Mouse (Mus musculus) limb, embryonic 12.5 days (tissue): ENCODE measurements around the gene Stxbp1. TPM values are rescaled to one million over a fixed set of nuclear protein-coding genes. Genes with fewer than 3 reads are reported as not detected.

Experiments used
- ATAC-seq: fragments of 200-750 bp; cut with Nextera tagmentation; 2 replicates; pipeline ENCODE4 v1.8.0; 2017; ENCODE audit warnings: low read depth, moderate TSS enrichment; ENCODE audit not compliant: insufficient number of reproducible peaks, insufficient read depth, low FRiP score, low TSS enrichment
- H3K27ac ChIP-seq: fragments of 300-500 bp; sonication (generic); 2 replicates; pipeline ENCODE4 v1.5.1; 2016; ENCODE audit warnings: mild to moderate bottlenecking, moderate library complexity
- H3K27me3 ChIP-seq: fragments of 300-500 bp; sonication (generic); 2 replicates; pipeline ENCODE4 v1.6.1; 2016; ENCODE audit warnings: mild to moderate bottlenecking, moderate library complexity
- H3K36me3 ChIP-seq: fragments of 300-500 bp; sonication (generic); 2 replicates; pipeline ENCODE4 v1.6.1; 2016; ENCODE audit warnings: mild to moderate bottlenecking, moderate library complexity
- H3K4me1 ChIP-seq: fragments of 300-500 bp; sonication (generic); replicated peaks from 2 replicates; pipeline ENCODE4 v1.6.1; 2016
- H3K4me2 ChIP-seq: fragments of 300-500 bp; sonication (generic); 2 replicates; pipeline ENCODE4 v1.6.1; 2016; ENCODE audit warnings: mild to moderate bottlenecking, moderate library complexity
- H3K4me3 ChIP-seq: fragments of 300-500 bp; sonication (generic); replicated peaks from 2 replicates; pipeline ENCODE4 v1.5.1; 2016; ENCODE audit warnings: mild to moderate bottlenecking
- H3K9ac ChIP-seq: fragments of 300-500 bp; sonication (generic); replicated peaks from 2 replicates; pipeline ENCODE4 v1.6.1; 2016; ENCODE audit warnings: mild to moderate bottlenecking, moderate library complexity
- H3K9me3 ChIP-seq: fragments of 300-500 bp; sonication (generic); 2 replicates; pipeline ENCODE4 v1.6.1; 2016; ENCODE audit warnings: mild to moderate bottlenecking, moderate library complexity
- WGBS: fragments of 180-500 bp; shearing (Covaris S2); methylation state at CpG from one replicate; pipeline ENCODE4 v1.1.7; 2016; 5-methylcytosine and 5-hydroxymethylcytosine counted together
- polyA plus RNA-seq: library from polyadenylated mRNA; unstranded; fragments of >200 nt; fragmentation: Nextera tagmentation; extraction: Ambion mirVana; gene quantifications from 2 replicates; pipeline ENCODE4 v1.2.1, GENCODE M21; 2016

Stxbp1 gene
- polyA plus RNA-seq, 1 experiment from 2014 or later = 18.8 TPM

- Histone ChIP-seq H3K36me3 (no peaks in the 10 kb centered on the region), H3K4me1 (peaks cover 47% of the 10 kb centered on the region), H3K4me3 (peak overlapping the region; percentile 82), H3K27me3 (no peaks in the 10 kb centered on the region), H3K4me2 (peak overlapping the region; percentile 86), H3K9ac (peak overlapping the region; percentile 93), H3K9me3 (no peaks in the 10 kb centered on the region), H3K27ac (peak overlapping the region; percentile 74)
- no peak for ATAC-seq
- 13% methylated on average over 15 of the region's 15 CpGs for WGBS
Observed at GRCm38 (mm10) chr2:32874951-32875674, 28.1 kb upstream of the Stxbp1 start.

GRCm38 (mm10) chr2:32874070-32874469 is 27.0 kb upstream of the Stxbp1 start:
- H3K9ac ChIP-seq = no peak overlapping the region
- H3K36me3 ChIP-seq = no peaks in the 10 kb centered on the region
- 0 out of 2 replicates have a peak overlapping the region, but pooled peaks have one; percentile 82 for H3K4me3 ChIP-seq
- 75% methylated on average over 3 of the region's 3 CpGs for WGBS
- peaks cover 37% of the 10 kb centered on the region for H3K4me1 ChIP-seq
- no peak for ATAC-seq
- no peaks in the 10 kb centered on the region for H3K27me3 ChIP-seq
- H3K4me2 ChIP-seq = peak overlapping the region; percentile 86; the same call in 1 of the 2 replicates
- peak overlapping the region; percentile 74; the same call in 1 of the 2 replicates for H3K27ac ChIP-seq
- no peaks in the 10 kb centered on the region for H3K9me3 ChIP-seq

DNA sequence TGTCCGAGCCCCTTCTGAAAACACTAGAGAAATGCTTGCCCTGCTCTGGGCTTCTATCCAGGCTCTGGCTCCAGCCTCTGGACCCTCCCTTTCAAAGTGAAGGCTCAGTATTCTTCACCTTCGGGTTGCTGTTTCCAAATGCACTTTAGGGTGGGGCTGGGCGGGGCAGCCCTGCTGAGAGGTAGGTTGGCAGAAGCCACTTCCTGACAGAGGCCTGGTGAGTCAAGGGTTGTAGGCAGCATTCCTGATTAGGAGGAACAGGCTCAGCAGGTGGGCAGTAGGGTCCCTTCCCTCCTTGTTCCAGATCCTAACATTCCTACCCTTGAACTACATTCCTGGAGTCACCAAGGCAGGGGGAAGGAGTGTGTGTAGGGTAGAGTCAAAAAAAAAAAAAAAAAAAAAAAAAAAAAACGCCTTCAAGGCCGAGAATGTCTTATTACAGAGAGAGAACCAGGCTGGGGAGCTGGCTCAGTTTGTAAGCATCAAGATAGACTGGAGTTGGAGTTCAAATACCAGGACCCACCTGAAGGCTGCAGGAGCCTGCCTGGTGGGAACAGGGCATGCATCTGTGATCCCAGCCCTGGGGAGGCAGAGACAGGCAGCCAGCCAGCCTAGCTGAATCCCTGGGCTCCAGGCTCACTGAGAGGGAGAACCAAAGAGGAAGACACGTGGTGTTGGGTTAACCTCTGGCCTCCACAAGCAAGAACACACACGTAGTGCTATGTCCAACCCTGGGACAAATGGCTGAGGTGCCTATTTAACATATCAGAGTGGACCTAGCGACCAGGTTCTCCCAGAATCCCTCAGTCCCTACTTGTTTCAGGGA is 23.4 kb upstream of the Stxbp1 start:
- H3K36me3 ChIP-seq = no peaks in the 10 kb centered on the region
- no peak for ATAC-seq
- peaks cover 10% of the 10 kb centered on the region for H3K4me1 ChIP-seq
- H3K27ac ChIP-seq = no peak overlapping the region
- no peaks in the 10 kb centered on the region for H3K9me3 ChIP-seq
- no peak overlapping the region for H3K4me2 ChIP-seq
- no peak overlapping the region for H3K9ac ChIP-seq
- H3K27me3 ChIP-seq = no peaks in the 10 kb centered on the region
- no peak overlapping the region for H3K4me3 ChIP-seq
- WGBS = 48% methylated on average over 8 of the region's 8 CpGs

GRCm38 (mm10) chr2:32869721-32870274 is 22.8 kb upstream of the Stxbp1 start:
- no peaks in the 10 kb centered on the region for H3K27me3 ChIP-seq
- H3K36me3 ChIP-seq = no peaks in the 10 kb centered on the region
- H3K9me3 ChIP-seq = no peaks in the 10 kb centered on the region
- no peak overlapping the region for H3K4me3 ChIP-seq
- no peak overlapping the region for H3K4me2 ChIP-seq
- ATAC-seq = no peak
- no peak overlapping the region for H3K27ac ChIP-seq
- peaks cover 6% of the 10 kb centered on the region for H3K4me1 ChIP-seq
- 60% methylated on average over 6 of the region's 6 CpGs for WGBS
- H3K9ac ChIP-seq = no peak overlapping the region

DNA sequence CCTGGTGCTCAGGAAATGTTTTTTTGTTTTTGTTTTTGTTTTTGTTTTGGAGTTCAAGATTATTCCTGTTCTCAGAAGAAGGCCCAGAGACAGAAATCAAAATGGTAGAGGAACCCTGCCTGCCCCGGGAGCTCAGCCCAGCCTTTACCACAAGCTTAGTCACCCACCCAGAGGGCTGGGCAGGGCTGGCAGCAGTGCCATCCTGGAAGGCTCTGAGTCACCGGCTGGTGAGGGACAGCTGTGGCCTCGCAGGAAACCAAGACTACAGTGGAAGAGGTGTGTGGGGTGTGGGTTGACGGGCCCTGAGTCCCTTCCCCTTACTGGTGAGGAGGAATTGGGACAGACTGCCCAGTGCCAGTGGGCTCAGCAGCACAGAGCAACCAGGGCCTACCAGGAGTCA is 20.3 kb upstream of the Stxbp1 start:
- ATAC-seq = no peak

DNA sequence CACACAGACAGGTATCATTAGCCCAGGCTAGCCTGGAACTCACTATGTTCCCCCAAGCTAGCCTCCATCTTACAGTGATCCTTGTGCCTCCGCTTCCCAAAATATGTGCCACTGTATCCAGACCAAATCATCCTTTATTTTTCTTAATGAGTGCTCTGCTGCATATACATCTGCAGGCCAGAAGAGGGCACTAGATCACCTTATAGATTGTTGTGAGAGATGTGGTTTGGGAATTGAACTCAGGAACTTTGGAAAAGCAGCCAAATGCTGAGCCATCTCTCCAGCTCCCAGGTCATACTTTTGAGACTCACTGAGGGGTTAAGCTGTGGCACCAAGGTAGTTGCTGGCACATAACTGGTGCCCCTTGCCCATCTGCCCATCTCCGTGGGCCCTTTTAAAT is 17.7 kb upstream of the Stxbp1 start:
- 63% methylated on average over 2 of the region's 2 CpGs for WGBS
- Histone ChIP-seq H3K4me2 (no peak overlapping the region), H3K9ac (no peak overlapping the region), H3K36me3 (no peaks in the 10 kb centered on the region), H3K4me3 (no peak overlapping the region), H3K9me3 (no peaks in the 10 kb centered on the region), H3K4me1 (no peaks in the 10 kb centered on the region), H3K27me3 (no peaks in the 10 kb centered on the region), H3K27ac (no peak overlapping the region)
- ATAC-seq = no peak

More for the DNA sequence above, 20.3 kb upstream of the Stxbp1 start:
- no peak overlapping the region for H3K4me3 ChIP-seq
- no peak overlapping the region for H3K27ac ChIP-seq
- no peaks in the 10 kb centered on the region for H3K4me1 ChIP-seq
- no peak overlapping the region for H3K4me2 ChIP-seq
- no peaks in the 10 kb centered on the region for H3K36me3 ChIP-seq
- H3K27me3 ChIP-seq = no peaks in the 10 kb centered on the region
- H3K9me3 ChIP-seq = no peaks in the 10 kb centered on the region
- WGBS = 81% methylated on average over 4 of the region's 4 CpGs
- no peak overlapping the region for H3K9ac ChIP-seq

GRCm38 (mm10) chr2:32863317-32863716 is 16.3 kb upstream of the Stxbp1 start:
- Histone ChIP-seq H3K9ac (no peak overlapping the region), H3K27me3 (no peaks in the 10 kb centered on the region), H3K4me2 (no peak overlapping the region), H3K36me3 (no peaks in the 10 kb centered on the region), H3K9me3 (no peaks in the 10 kb centered on the region), H3K27ac (no peak overlapping the region), H3K4me3 (no peak overlapping the region), H3K4me1 (no peaks in the 10 kb centered on the region)
- WGBS = 93% methylated on average over 3 of the region's 3 CpGs
- ATAC-seq = no peak

- H3K4me3 ChIP-seq = no peak overlapping the region
- no peaks in the 10 kb centered on the region for H3K4me1 ChIP-seq
- no peaks in the 10 kb centered on the region for H3K36me3 ChIP-seq
- no peaks in the 10 kb centered on the region for H3K27me3 ChIP-seq
- no peak for ATAC-seq
- no peaks in the 10 kb centered on the region for H3K9me3 ChIP-seq
- no peak overlapping the region for H3K9ac ChIP-seq
- H3K27ac ChIP-seq = no peak overlapping the region
- H3K4me2 ChIP-seq = no peak overlapping the region
- WGBS = 80% methylated on average over 8 of the region's 8 CpGs
Observed at GRCm38 (mm10) chr2:32860799-32861198, 13.8 kb upstream of the Stxbp1 start.

- no peaks in the 10 kb centered on the region for H3K4me1 ChIP-seq
- WGBS = 78% methylated on average over 5 of the region's 5 CpGs
- H3K4me3 ChIP-seq = no peak overlapping the region
- H3K9ac ChIP-seq = no peak overlapping the region
- no peaks in the 10 kb centered on the region for H3K27me3 ChIP-seq
- H3K36me3 ChIP-seq = no peaks in the 10 kb centered on the region
- H3K4me2 ChIP-seq = no peak overlapping the region
- no peak for ATAC-seq
- H3K27ac ChIP-seq = no peak overlapping the region
- H3K9me3 ChIP-seq = no peaks in the 10 kb centered on the region
Observed at GRCm38 (mm10) chr2:32859622-32860012, 12.6 kb upstream of the Stxbp1 start.

DNA sequence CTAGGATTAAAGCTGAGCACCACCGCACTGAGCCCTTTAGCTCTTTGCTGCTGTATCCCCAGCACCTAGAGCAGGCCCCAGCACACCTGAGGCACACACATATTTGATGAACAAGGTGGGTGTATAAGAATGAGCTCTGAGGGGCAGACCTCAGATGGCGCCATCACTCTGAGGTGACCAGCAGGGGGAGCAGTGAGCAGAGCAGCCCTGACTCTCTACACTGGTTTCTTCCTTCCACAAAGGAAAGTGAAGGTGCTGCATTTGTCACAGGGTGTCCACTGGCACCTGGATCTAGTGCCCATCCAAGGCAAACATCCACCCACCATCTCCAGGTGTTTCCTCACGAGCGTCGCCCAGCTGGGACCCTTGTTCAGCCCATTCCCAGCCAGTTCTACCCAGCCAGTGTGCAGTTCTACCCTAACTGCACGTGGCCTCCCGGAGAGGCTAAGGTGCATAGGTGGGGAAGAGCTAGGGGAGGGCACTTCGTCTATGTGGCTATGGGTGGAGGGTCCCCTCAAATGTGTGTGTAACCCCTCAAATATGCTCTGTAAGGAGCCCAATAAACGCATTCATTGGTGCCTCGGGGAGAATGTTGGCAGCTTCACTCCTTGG is 12.1 kb upstream of the Stxbp1 start:
- H3K36me3 ChIP-seq = no peaks in the 10 kb centered on the region

GRCm38 (mm10) chr2:32857584-32857983 is 10.5 kb upstream of the Stxbp1 start:
- ATAC-seq = no peak

More for the DNA sequence above, 12.1 kb upstream of the Stxbp1 start:
- peak; percentile 38; the same call in 1 of the 2 replicates for ATAC-seq
- H3K4me3 ChIP-seq = no peak overlapping the region
- no peaks in the 10 kb centered on the region for H3K9me3 ChIP-seq
- H3K4me2 ChIP-seq = no peak overlapping the region
- no peak overlapping the region for H3K9ac ChIP-seq
- no peaks in the 10 kb centered on the region for H3K4me1 ChIP-seq
- 45% methylated on average over 10 of the region's 10 CpGs for WGBS
- no peaks in the 10 kb centered on the region for H3K27me3 ChIP-seq
- no peak overlapping the region for H3K27ac ChIP-seq

More at GRCm38 (mm10) chr2:32857584-32857983, 10.5 kb upstream of the Stxbp1 start:
- WGBS = 2% methylated on average over 7 of the region's 7 CpGs
- H3K4me2 ChIP-seq = no peak overlapping the region
- no peak overlapping the region for H3K9ac ChIP-seq
- no peak overlapping the region for H3K4me3 ChIP-seq
- no peaks in the 10 kb centered on the region for H3K9me3 ChIP-seq
- 0 out of 2 replicates have a peak overlapping the region, but pooled peaks have one; percentile 7 for H3K27ac ChIP-seq
- H3K4me1 ChIP-seq = no peaks in the 10 kb centered on the region
- H3K27me3 ChIP-seq = peaks cover 4% of the 10 kb centered on the region; the same call in 1 of the 2 replicates
- no peaks in the 10 kb centered on the region for H3K36me3 ChIP-seq
